Mouse (Mus musculus) embryonic facial prominence, embryonic 11.5 days (tissue): Measurements from ENCODE around the gene Gm10306. TPM values are rescaled to one million over a fixed set of nuclear protein-coding genes. Genes with fewer than 3 reads are reported as not detected.

Experiments
- ATAC-seq: fragments of 200-750 bp; cut with Nextera tagmentation; replicated peaks from 2 replicates; pipeline ENCODE4 v1.8.0; 2017; ENCODE audit warnings: low read depth; ENCODE audit not compliant: insufficient number of reproducible peaks, low FRiP score, low TSS enrichment
- DNase-seq: peaks from one replicate; pipeline ENCODE4 v3.0.0-alpha.2; 2015; ENCODE audit warnings: low spot score
- H3K27ac ChIP-seq: fragments of 300-500 bp; sonication (generic); replicated peaks from 2 replicates; pipeline ENCODE4 v1.5.1; 2014; ENCODE audit warnings: mild to moderate bottlenecking, low read depth, low read length, control low read depth
- H3K27me3 ChIP-seq: fragments of 300-500 bp; sonication (generic); 2 replicates; pipeline ENCODE4 v1.6.1; 2014; ENCODE audit warnings: mild to moderate bottlenecking, low read length, moderate library complexity, mixed read lengths; ENCODE audit not compliant: control insufficient read depth, insufficient read depth
- H3K36me3 ChIP-seq: fragments of 300-500 bp; sonication (generic); replicated peaks from 2 replicates; pipeline ENCODE4 v1.6.1; 2014; ENCODE audit warnings: low read depth, mild to moderate bottlenecking, low read length, moderate library complexity, mixed read lengths; ENCODE audit not compliant: control insufficient read depth, insufficient read depth
- H3K4me1 ChIP-seq: fragments of 300-500 bp; sonication (generic); 2 replicates; pipeline ENCODE4 v1.6.1; 2014; ENCODE audit warnings: low read length, mixed read lengths; ENCODE audit not compliant: control insufficient read depth, insufficient read depth
- H3K4me2 ChIP-seq: fragments of 300-500 bp; sonication (generic); 2 replicates; pipeline ENCODE4 v1.6.1; 2014; ENCODE audit warnings: low read depth, mild to moderate bottlenecking, control low read depth, low read length, moderate library complexity
- H3K4me3 ChIP-seq: fragments of 300-500 bp; sonication (generic); 2 replicates; pipeline ENCODE4 v1.5.1; 2014; ENCODE audit warnings: low read depth, low read length, control low read depth
- H3K9ac ChIP-seq: fragments of 300-500 bp; sonication (generic); replicated peaks from 2 replicates; pipeline ENCODE4 v1.6.1; 2014; ENCODE audit warnings: mild to moderate bottlenecking, control low read depth, low read length
- H3K9me3 ChIP-seq: fragments of 300-500 bp; sonication (generic); replicated peaks from 2 replicates; pipeline ENCODE4 v1.6.1; 2016; ENCODE audit warnings: mild to moderate bottlenecking, low read length, inconsistent platforms, mixed read lengths; ENCODE audit not compliant: control insufficient read depth
- WGBS: fragments of 180-500 bp; shearing (Covaris S2); extraction: QIAGEN DNeasy Blood & Tissue Kit; methylation state at CpG from one replicate; pipeline ENCODE4 v1.1.7; 2014; 5-methylcytosine and 5-hydroxymethylcytosine counted together
- polyA plus RNA-seq: library from polyadenylated mRNA; unstranded; fragments of >200 nt; fragmentation: Nextera tagmentation; extraction: Ambion mirVana; gene quantifications from 2 replicates; pipeline ENCODE4 v1.2.1, GENCODE M21; 2014

The Gm10306 gene
- polyA plus RNA-seq, 1 experiment from 2014 or later, result not detected

GRCm38 (mm10) chr4:94554955-94555494 lies 1.3 kb upstream of the Gm10306 start:
- WGBS, result 88% methylated on average over 5 of the region's 5 CpGs
- no peak for ATAC-seq
- no peaks in the 10 kb centered on the region for H3K9me3 ChIP-seq
- no peaks in the 10 kb centered on the region for H3K36me3 ChIP-seq
- no peaks in the 10 kb centered on the region for H3K27me3 ChIP-seq
- H3K27ac ChIP-seq, result no peak overlapping the region
- no peak overlapping the region for H3K4me2 ChIP-seq
- DNase-seq, result no peak
- H3K9ac ChIP-seq, result no peak overlapping the region
- no peaks in the 10 kb centered on the region for H3K4me1 ChIP-seq
- H3K4me3 ChIP-seq, result no peak overlapping the region

GRCm38 (mm10) chr4:94557145-94557544 lies 799 bp downstream of the Gm10306 start:
- no peak for ATAC-seq
- Histone ChIP-seq H3K36me3 (no peaks in the 10 kb centered on the region), H3K4me3 (no peak overlapping the region), H3K9me3 (no peaks in the 10 kb centered on the region), H3K27me3 (no peaks in the 10 kb centered on the region), H3K27ac (no peak overlapping the region), H3K4me1 (no peaks in the 10 kb centered on the region), H3K4me2 (no peak overlapping the region), H3K9ac (no peak overlapping the region)
- WGBS, result 77% methylated on average over 7 of the region's 7 CpGs
- DNase-seq, result no peak

- H3K4me3 ChIP-seq, result no peak overlapping the region
- no peaks in the 10 kb centered on the region for H3K9me3 ChIP-seq
- H3K4me2 ChIP-seq, result no peak overlapping the region
- no peaks in the 10 kb centered on the region for H3K4me1 ChIP-seq
- DNase-seq, result no peak
- H3K36me3 ChIP-seq, result no peaks in the 10 kb centered on the region
- H3K9ac ChIP-seq, result no peak overlapping the region
- no peaks in the 10 kb centered on the region for H3K27me3 ChIP-seq
- no peak for ATAC-seq
- no peak overlapping the region for H3K27ac ChIP-seq
- WGBS, result 39% methylated on average over 2 of the region's 2 CpGs
Observed at GRCm38 (mm10) chr4:94559266-94559665, 2.9 kb downstream of the Gm10306 start.

GRCm38 (mm10) chr4:94560316-94560715 lies 4.0 kb downstream of the Gm10306 start:
- Histone ChIP-seq H3K27me3 (no peaks in the 10 kb centered on the region), H3K4me1 (no peaks in the 10 kb centered on the region), H3K36me3 (no peaks in the 10 kb centered on the region), H3K27ac (no peak overlapping the region), H3K9me3 (no peaks in the 10 kb centered on the region), H3K4me3 (no peak overlapping the region), H3K4me2 (no peak overlapping the region), H3K9ac (no peak overlapping the region)
- ATAC-seq, result no peak
- no peak for DNase-seq
- 86% methylated on average over 1 of the region's 1 CpGs for WGBS

GRCm38 (mm10) chr4:94561954-94562648 lies 5.8 kb downstream of the Gm10306 start:
- 78% methylated on average over 7 of the region's 7 CpGs for WGBS
- ATAC-seq, result no peak
- Histone ChIP-seq H3K9ac (no peak overlapping the region), H3K36me3 (no peaks in the 10 kb centered on the region), H3K9me3 (no peaks in the 10 kb centered on the region), H3K27ac (no peak overlapping the region), H3K27me3 (no peaks in the 10 kb centered on the region), H3K4me3 (no peak overlapping the region), H3K4me1 (no peaks in the 10 kb centered on the region), H3K4me2 (no peak overlapping the region)
- no peak for DNase-seq

- Histone ChIP-seq H3K9me3 (no peaks in the 10 kb centered on the region), H3K9ac (no peak overlapping the region), H3K4me2 (no peak overlapping the region), H3K36me3 (no peaks in the 10 kb centered on the region), H3K27me3 (no peaks in the 10 kb centered on the region), H3K27ac (no peak overlapping the region), H3K4me3 (no peak overlapping the region), H3K4me1 (no peaks in the 10 kb centered on the region)
- ATAC-seq (no peak), DNase-seq (no peak)
Observed at GRCm38 (mm10) chr4:94564297-94564696, 8.0 kb downstream of the Gm10306 start.

- Histone ChIP-seq H3K9ac (no peak overlapping the region), H3K4me3 (no peak overlapping the region), H3K4me2 (no peak overlapping the region), H3K27ac (no peak overlapping the region), H3K27me3 (no peaks in the 10 kb centered on the region), H3K9me3 (no peaks in the 10 kb centered on the region), H3K4me1 (no peaks in the 10 kb centered on the region), H3K36me3 (no peaks in the 10 kb centered on the region)
- no peak for ATAC-seq
- 87% methylated on average over 4 of the region's 4 CpGs for WGBS
- DNase-seq, result no peak
Observed at GRCm38 (mm10) chr4:94572677-94573076, 16.3 kb downstream of the Gm10306 start.

- DNase-seq, result no peak
- H3K4me2 ChIP-seq, result no peak overlapping the region
- no peak for ATAC-seq
- H3K9ac ChIP-seq, result no peak overlapping the region
- no peaks in the 10 kb centered on the region for H3K9me3 ChIP-seq
- H3K36me3 ChIP-seq, result no peaks in the 10 kb centered on the region
- no peak overlapping the region for H3K4me3 ChIP-seq
- no peak overlapping the region for H3K27ac ChIP-seq
- no peaks in the 10 kb centered on the region for H3K27me3 ChIP-seq
- 83% methylated on average over 4 of the region's 4 CpGs for WGBS
- H3K4me1 ChIP-seq, result no peaks in the 10 kb centered on the region
Observed at GRCm38 (mm10) chr4:94591765-94592381, 35.5 kb downstream of the Gm10306 start.
